Mouse (Mus musculus): ENCODE data around the gene Trank1.
A peak's percentile ranks its signal among the peaks of the same experiment; 100 is the strongest.

The Trank1 gene

GRCm38 (mm10) chr9:111311031-111311842 is at the start of gene Trank1:
Trank1 (plus strand) TSS chr9:111311739.
- peak; percentile 57 for DNase-seq (ENCODE audit: low spot score)

DNA sequence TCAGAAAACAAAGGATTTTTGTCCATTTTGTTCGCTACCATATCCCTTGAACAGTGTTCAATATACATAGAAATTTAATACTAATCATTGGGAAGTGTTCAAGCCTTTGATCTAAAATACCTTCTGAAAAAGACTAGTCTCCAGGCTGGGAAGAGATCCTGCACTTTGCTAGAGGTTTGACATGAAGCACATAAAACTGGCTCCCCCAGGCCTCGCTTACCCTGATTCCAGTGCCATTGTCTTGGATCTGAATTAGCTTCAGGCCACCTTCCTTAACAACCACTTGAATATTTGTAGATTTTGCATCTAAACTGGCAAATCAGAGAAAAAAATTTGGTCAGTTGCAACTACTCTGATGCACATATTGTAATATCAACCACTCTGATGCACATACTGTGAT is 43.5 kb upstream of the Trank1 start:
- no peak for DNase-seq (ENCODE audit: low spot score)

DNA sequence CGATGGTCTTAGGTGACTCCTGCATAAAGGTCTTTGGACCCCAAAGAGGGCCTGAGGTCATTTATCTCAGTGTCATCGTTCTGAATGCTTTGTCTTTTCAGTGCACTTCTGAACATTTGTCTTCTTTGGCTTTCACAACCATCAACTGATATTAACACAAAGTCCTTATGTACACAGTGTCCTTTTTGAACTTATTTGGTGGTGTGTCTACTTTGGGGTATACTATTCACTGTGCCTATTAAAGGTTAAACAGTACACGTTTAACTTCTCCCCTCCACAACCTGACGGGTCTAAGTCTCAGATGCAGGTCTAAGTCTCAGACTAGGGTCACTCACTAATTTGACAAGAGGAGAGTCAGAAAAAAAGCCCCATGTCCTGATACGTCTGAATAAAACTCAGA is 40.9 kb upstream of the Trank1 start:
- no peak for DNase-seq (ENCODE audit: low spot score)

DNA sequence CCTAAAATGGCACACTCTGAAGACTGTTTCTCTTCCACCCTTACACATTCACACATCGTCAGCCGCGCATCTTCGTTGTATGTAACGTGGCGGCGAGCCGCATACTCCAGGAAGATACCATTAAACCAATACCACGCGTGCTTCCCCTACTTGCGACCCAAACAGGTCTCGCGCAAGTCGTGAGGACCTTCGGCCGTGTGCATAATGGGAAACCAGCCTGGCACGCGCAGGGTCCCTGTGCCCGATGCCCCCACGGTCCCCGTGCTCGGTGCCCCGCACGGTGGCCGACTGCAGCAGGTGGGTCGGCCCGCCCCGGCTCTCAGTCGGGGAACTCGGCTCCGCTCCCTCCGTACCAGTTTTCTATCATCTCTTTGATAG is 40.5 kb upstream of the Trank1 start:
- DNase-seq (ENCODE audit: low spot score): no peak

- DNase-seq (ENCODE audit: low spot score): peak; percentile 99
Observed at GRCm38 (mm10) chr9:111271434-111272160, 39.9 kb upstream of the Trank1 start, which contains the start of the genes Mlh1 and Epm2aip1. Mlh1 (minus strand) TSS chr9:111271791. Epm2aip1 (plus strand) TSS chr9:111271929.

GRCm38 (mm10) chr9:111272356-111272755 is 39.2 kb upstream of the Trank1 start:
- DNase-seq (ENCODE audit: low spot score): peak; percentile 39

DNA sequence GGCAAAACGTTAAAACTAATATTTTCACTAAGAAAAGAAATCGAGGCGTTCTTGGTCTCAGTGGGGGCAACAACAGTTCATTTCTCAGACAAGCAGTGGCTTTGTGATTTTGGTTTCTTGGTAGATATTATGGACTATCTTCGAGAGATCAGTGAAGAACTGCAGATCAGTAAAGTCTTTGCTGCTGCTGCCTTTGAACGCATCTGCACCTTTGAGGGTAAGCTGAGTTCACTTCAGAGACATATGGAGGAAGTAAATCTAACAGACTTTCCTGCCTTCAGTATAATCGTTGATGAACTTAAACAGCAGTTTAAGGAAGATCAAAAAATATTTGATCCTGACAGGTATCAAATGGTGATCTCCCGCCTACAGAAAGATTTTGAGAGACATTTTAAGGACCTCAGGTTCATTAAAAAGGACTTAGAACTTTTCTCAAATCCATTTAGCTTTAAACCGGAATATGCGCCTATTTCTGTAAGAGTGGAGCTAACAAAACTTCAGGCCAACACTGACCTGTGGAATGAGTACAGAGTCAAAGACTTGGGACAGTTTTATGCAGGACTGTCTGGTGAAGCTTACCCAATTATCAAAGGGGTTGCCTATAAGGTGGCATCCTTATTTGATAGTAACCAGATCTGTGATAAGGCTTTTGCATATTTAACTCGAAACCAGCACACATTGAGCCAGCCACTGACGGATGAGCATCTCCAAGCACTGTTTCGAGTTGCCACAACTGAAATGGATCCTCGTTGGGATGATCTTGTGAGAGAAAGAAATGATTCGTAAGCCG is 38.3 kb upstream of the Trank1 start:
- no peak for DNase-seq (ENCODE audit: low spot score)

DNA sequence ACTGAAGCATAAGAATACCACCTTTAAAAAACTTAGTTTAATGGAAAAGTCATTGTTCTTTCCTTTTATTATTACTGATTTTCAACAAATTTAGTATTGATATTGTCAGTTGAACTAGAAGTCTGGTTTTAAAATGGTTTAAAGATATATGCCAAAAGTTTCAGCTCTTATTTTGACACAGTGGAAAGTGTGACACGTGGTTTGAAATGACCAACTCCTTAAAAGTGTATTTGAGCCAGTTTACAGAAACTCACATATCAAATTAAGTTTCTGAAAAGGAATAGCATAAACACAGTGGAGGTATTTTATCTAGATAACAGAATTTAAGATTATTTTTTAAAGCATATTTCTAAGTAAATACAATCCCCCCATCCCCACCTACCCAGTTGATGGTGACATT is 37.6 kb upstream of the Trank1 start:
- no peak for DNase-seq (ENCODE audit: low spot score)

GRCm38 (mm10) chr9:111275156-111275555 is 36.4 kb upstream of the Trank1 start:
- DNase-seq (ENCODE audit: low spot score): no peak

DNA sequence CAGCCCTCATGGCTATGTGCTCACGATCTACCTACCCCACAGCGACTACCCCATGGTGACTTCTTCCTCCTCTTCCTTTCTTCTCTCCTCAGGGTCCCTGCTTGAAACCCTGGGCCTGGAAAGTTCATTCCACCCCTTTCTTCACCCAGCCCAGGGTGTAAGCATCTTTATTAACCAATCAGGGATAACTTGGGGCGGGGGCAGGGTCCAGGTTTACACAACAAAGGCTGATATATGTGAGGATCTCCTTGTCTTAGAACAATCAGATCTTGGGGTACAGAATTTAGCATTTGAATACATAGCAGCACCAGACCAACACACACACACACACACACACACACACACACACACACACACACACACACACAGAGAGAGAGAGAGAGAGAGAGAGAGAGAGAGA is 26.5 kb upstream of the Trank1 start:
- no peak for DNase-seq (ENCODE audit: low spot score)

- DNase-seq (ENCODE audit: low spot score): peak; percentile 8
Observed at GRCm38 (mm10) chr9:111285676-111286075, 25.9 kb upstream of the Trank1 start.

DNA sequence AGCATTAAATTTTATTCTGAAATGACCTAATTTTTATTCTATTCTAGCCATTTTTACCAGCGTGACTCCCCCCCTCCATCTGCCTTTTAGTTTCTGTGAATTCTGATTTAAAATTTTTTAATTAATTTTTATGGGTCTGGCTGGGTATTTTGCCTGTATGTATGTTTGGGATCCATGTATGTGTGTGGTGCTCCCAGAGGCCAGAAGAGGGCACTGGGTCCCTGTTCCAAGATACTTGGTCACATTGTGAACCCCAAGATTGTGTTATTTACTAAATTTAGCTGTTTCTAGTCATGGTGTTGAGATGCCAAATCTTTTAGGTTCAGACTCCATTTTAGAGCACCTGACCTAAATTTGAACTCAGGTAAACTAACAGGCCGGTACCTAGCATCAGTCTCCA is 25.1 kb upstream of the Trank1 start:
- DNase-seq (ENCODE audit: low spot score): no peak

- DNase-seq (ENCODE audit: low spot score): no peak
Observed at GRCm38 (mm10) chr9:111287956-111288355, 23.6 kb upstream of the Trank1 start.

DNA sequence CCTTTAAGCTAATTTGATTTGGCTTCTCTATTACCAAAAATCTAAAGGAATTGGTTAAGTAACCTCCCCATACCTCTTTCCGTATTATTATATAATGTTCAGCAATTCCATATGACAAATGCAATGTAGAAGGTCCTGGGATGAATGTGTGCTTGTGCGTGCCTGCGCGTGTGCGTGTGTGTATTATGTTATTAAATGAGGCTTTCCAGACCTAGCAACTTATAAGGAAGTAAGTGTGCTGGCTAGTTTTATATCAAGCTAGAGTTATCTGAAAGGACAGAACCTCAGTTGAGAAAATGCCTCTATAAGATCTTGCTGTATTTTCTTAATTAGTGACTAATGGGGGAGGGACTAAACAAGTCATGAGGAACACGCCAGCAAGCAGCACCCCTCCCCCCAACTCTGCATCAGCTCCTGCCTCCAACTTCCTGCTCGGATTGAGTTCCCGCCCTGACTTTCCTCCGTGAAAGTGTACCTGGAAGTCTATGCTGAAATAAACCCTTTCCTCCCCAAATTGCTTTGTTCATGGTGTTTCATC is 22.2 kb upstream of the Trank1 start:
- no peak for DNase-seq (ENCODE audit: low spot score)

DNA sequence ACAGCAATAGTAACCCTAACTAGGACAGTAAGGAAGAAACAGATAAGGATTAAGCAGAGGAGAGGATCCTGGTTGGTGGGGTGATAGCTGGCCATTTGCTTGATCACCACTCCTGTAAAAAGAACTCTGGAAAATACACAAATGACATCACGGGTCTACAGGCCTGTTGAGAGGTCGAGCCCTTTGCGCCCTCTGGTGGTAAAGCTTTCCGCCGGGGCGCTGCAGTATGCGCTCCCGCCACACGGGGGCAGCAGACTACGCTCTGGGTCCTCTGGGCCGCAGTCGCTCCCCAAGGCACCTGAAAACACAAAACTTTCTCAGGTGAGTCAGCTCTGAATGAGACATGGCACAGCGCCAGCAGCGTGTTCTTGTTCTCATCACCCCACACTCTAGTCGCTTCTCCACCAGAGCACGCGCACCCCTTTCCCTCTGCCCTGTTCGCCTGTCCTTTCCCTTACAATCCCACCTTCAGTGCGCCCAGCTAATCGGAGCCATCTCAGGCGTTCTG is 21.7 kb upstream of the Trank1 start:
- DNase-seq (ENCODE audit: low spot score): peak; percentile 96

- DNase-seq (ENCODE audit: low spot score): no peak
Observed at GRCm38 (mm10) chr9:111290539-111291100, 20.9 kb upstream of the Trank1 start.

DNA sequence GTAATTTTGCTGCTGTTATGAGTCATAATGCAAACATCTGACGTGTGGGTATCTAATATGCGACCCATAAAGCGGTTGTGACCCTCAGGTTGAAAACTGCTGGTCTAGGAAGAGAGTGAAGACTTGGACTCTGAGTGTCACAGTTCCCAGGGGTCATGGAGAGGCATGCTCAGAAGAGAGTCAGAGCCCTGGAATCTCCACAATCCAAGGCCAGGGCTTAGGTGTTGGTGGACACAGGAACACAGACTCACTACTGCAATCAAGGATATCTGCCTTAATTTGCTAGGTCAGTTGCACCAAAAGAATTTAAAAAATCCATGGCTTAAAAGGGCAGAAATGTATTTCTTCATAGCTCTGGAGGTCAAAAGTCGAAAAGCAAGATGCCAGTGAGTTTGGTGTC is 18.3 kb upstream of the Trank1 start:
- no peak for DNase-seq (ENCODE audit: low spot score)

GRCm38 (mm10) chr9:111294911-111295310 is 16.6 kb upstream of the Trank1 start:
- DNase-seq (ENCODE audit: low spot score): no peak

DNA sequence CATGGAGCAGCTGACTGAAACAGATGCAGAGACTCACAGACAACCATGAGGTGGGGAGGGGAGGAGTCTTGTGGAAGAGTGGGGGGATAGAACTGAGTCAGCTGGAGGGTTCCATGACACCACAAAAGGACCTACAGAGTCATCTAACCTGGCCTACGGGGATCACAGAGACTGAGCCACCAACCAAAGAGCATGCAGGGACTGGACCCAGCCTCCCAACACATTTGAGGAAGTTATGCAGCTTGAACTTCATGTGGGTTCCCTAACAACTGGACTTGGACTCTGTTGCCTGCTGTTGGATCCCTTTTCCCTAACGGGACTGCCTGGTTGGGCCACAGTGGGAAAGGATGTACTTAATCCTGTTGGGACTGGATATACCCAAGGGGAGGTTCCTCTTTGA is 16.2 kb upstream of the Trank1 start:
- DNase-seq (ENCODE audit: low spot score): no peak

- DNase-seq (ENCODE audit: low spot score): no peak
Observed at GRCm38 (mm10) chr9:111296433-111296832, 15.1 kb upstream of the Trank1 start.

DNA sequence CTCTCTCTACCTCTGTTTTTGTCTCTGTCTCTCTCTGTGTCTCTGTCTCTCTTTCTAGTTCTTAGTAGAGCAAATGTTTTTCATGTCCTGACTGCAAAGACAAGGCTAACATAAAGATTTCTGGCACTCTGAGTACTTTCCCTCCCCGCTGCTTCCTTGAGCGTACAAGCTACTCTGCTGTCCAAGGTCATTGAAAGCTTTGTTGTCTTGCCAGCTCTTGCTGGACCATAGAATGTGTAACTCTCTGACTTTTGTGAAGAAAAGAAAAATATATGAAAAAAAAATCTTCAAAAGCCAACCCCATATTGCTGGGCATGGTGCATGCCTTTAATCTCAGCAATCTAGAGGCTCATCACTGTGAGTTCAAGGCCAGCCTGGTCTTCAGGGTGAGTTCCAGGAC is 12.9 kb upstream of the Trank1 start:
- no peak for DNase-seq (ENCODE audit: low spot score)

Measured in retina, embryonic 14.5 days (tissue).